Mouse (Mus musculus): Measurements from ENCODE around the gene Coro2b. TPM values are rescaled to one million over a fixed set of nuclear protein-coding genes. Genes with fewer than 3 reads are reported as not detected.

Gene Coro2b
- polyA plus RNA-seq, 1 experiment from 2014 or later, result 29.0 TPM

GRCm38 (mm10) chr9:62469696-62470095 is 67.1 kb downstream of the Coro2b start:
- 66% methylated on average over 10 of the region's 10 CpGs for WGBS
- H3K36me3 ChIP-seq (ENCODE audit: control insufficient read depth, insufficient read depth, low read length), result no peaks in the 10 kb centered on the region
- ATAC-seq (no peak), DNase-seq (ENCODE audit: low spot score) (no peak)
- H3K27ac ChIP-seq (ENCODE audit: low read depth, low read length), result peak overlapping the region; percentile 75
- no peaks in the 10 kb centered on the region for H3K27me3 ChIP-seq (replicated peaks; ENCODE audit: control insufficient read depth, insufficient read depth, low read length)
- H3K4me2 ChIP-seq (ENCODE audit: low read length), result peak overlapping the region; percentile 4; the same call in 1 of the 2 replicates
- H3K4me1 ChIP-seq (ENCODE audit: control insufficient read depth, insufficient read depth, low read length), result peaks cover 17% of the 10 kb centered on the region
- no peaks in the 10 kb centered on the region for H3K9me3 ChIP-seq (replicated peaks; ENCODE audit: control insufficient read depth, low read length)
- H3K4me3 ChIP-seq (ENCODE audit: low read depth, low read length), result no peak overlapping the region
- no peak overlapping the region for H3K9ac ChIP-seq (ENCODE audit: low read length)

- WGBS, result 9% methylated on average over 13 of the region's 13 CpGs
- H3K36me3 ChIP-seq (ENCODE audit: control insufficient read depth, insufficient read depth, low read length), result no peaks in the 10 kb centered on the region
- no peak overlapping the region for H3K4me3 ChIP-seq (ENCODE audit: low read depth, low read length)
- DNase-seq (ENCODE audit: low spot score) (peak; percentile 87), ATAC-seq (peak; percentile 85)
- H3K27ac ChIP-seq (ENCODE audit: low read depth, low read length), result peak overlapping the region; percentile 75
- H3K27me3 ChIP-seq (replicated peaks; ENCODE audit: control insufficient read depth, insufficient read depth, low read length), result no peaks in the 10 kb centered on the region
- peaks cover 17% of the 10 kb centered on the region for H3K4me1 ChIP-seq (ENCODE audit: control insufficient read depth, insufficient read depth, low read length)
- H3K9ac ChIP-seq (ENCODE audit: low read length), result no peak overlapping the region
- no peaks in the 10 kb centered on the region for H3K9me3 ChIP-seq (replicated peaks; ENCODE audit: control insufficient read depth, low read length)
- H3K4me2 ChIP-seq (ENCODE audit: low read length), result peak overlapping the region; percentile 4; the same call in 1 of the 2 replicates
These were observed 67.7 kb downstream of the Coro2b start for GRCm38 (mm10) chr9:62469143-62469542.

GRCm38 (mm10) chr9:62467413-62467784 is 69.4 kb downstream of the Coro2b start:
- Histone ChIP-seq H3K27ac (ENCODE audit: low read depth, low read length) (no peak overlapping the region; the same call in 1 of the 2 replicates), H3K9ac (ENCODE audit: low read length) (no peak overlapping the region), H3K9me3 (replicated peaks; ENCODE audit: control insufficient read depth, low read length) (no peaks in the 10 kb centered on the region), H3K36me3 (ENCODE audit: control insufficient read depth, insufficient read depth, low read length) (no peaks in the 10 kb centered on the region), H3K4me1 (ENCODE audit: control insufficient read depth, insufficient read depth, low read length) (peaks cover 17% of the 10 kb centered on the region), H3K27me3 (replicated peaks; ENCODE audit: control insufficient read depth, insufficient read depth, low read length) (no peaks in the 10 kb centered on the region), H3K4me3 (ENCODE audit: low read depth, low read length) (no peak overlapping the region), H3K4me2 (ENCODE audit: low read length) (no peak overlapping the region)
- DNase-seq (ENCODE audit: low spot score), result no peak
- no peak for ATAC-seq
- WGBS, result 71% methylated on average over 1 of the region's 1 CpGs

GRCm38 (mm10) chr9:62466742-62467412 is 70.0 kb downstream of the Coro2b start:
- WGBS, result 79% methylated on average over 11 of the region's 11 CpGs
- DNase-seq (ENCODE audit: low spot score) (no peak), ATAC-seq (no peak)
- peaks cover 17% of the 10 kb centered on the region for H3K4me1 ChIP-seq (ENCODE audit: control insufficient read depth, insufficient read depth, low read length)
- no peaks in the 10 kb centered on the region for H3K36me3 ChIP-seq (ENCODE audit: control insufficient read depth, insufficient read depth, low read length)
- H3K27ac ChIP-seq (ENCODE audit: low read depth, low read length), result no peak overlapping the region
- H3K9ac ChIP-seq (ENCODE audit: low read length), result no peak overlapping the region
- no peaks in the 10 kb centered on the region for H3K27me3 ChIP-seq (replicated peaks; ENCODE audit: control insufficient read depth, insufficient read depth, low read length)
- H3K9me3 ChIP-seq (replicated peaks; ENCODE audit: control insufficient read depth, low read length), result no peaks in the 10 kb centered on the region
- no peak overlapping the region for H3K4me2 ChIP-seq (ENCODE audit: low read length)
- no peak overlapping the region for H3K4me3 ChIP-seq (ENCODE audit: low read depth, low read length)

DNA sequence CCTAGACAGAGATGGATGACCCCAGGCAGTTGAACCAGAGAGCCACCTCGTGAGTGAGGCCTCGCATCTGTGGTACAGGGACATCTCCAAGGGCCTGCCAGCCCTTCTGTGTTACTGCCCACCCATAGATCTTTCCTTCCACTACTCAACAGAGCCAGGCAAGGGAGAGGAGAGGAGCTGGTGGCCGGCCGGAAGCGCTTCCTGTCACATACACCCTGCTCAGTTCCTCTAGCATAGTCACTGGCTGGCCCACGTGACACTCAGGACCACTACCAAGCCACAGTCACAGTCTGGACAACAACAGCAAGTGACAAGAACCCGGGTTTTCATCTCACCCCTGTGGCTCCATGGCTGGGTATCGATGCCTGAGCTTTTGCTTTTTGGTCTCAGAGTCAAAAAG is 70.8 kb downstream of the Coro2b start:
- no peak overlapping the region for H3K4me3 ChIP-seq (ENCODE audit: low read depth, low read length)
- DNase-seq (ENCODE audit: low spot score) (no peak), ATAC-seq (no peak)
- H3K4me1 ChIP-seq (ENCODE audit: control insufficient read depth, insufficient read depth, low read length), result peaks cover 17% of the 10 kb centered on the region
- H3K9me3 ChIP-seq (replicated peaks; ENCODE audit: control insufficient read depth, low read length), result no peaks in the 10 kb centered on the region
- H3K27me3 ChIP-seq (replicated peaks; ENCODE audit: control insufficient read depth, insufficient read depth, low read length), result no peaks in the 10 kb centered on the region
- H3K36me3 ChIP-seq (ENCODE audit: control insufficient read depth, insufficient read depth, low read length), result no peaks in the 10 kb centered on the region
- H3K4me2 ChIP-seq (ENCODE audit: low read length), result no peak overlapping the region
- 89% methylated on average over 8 of the region's 8 CpGs for WGBS
- H3K9ac ChIP-seq (ENCODE audit: low read length), result no peak overlapping the region
- no peak overlapping the region for H3K27ac ChIP-seq (ENCODE audit: low read depth, low read length)

GRCm38 (mm10) chr9:62464727-62465126 is 72.1 kb downstream of the Coro2b start:
- DNase-seq (ENCODE audit: low spot score), result no peak
- H3K36me3 ChIP-seq (ENCODE audit: control insufficient read depth, insufficient read depth, low read length), result no peaks in the 10 kb centered on the region
- WGBS, result 92% methylated on average over 10 of the region's 10 CpGs

DNA sequence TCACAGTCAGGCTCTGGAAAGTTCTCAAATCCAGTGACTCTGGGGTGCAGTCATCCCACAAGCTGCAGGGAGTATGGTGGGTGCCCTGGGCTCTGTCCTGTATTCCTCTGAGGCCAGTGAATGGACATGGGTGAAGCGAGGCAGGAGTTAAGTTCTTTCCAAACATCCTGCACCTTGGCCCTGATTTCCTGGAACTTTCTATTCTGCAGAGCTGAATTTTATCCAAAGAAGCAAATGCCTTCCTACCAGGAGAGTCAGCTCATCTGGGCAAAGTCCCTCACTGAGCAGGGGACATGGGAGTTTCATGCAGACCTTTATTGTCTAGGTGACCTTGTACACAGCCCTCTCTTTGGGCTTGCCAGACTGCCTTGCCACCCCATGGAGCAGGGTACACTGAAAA is 75.1 kb downstream of the Coro2b start:
- H3K4me2 ChIP-seq (ENCODE audit: low read length), result no peak overlapping the region
- no peaks in the 10 kb centered on the region for H3K27me3 ChIP-seq (replicated peaks; ENCODE audit: control insufficient read depth, insufficient read depth, low read length)
- no peak for ATAC-seq
- DNase-seq (ENCODE audit: low spot score), result no peak
- 65% methylated on average over 1 of the region's 1 CpGs for WGBS
- H3K9me3 ChIP-seq (replicated peaks; ENCODE audit: control insufficient read depth, low read length), result no peaks in the 10 kb centered on the region
- H3K27ac ChIP-seq (ENCODE audit: low read depth, low read length), result no peak overlapping the region
- no peak overlapping the region for H3K4me3 ChIP-seq (ENCODE audit: low read depth, low read length)
- no peaks in the 10 kb centered on the region for H3K36me3 ChIP-seq (ENCODE audit: control insufficient read depth, insufficient read depth, low read length)
- no peak overlapping the region for H3K9ac ChIP-seq (ENCODE audit: low read length)
- no peaks in the 10 kb centered on the region for H3K4me1 ChIP-seq (ENCODE audit: control insufficient read depth, insufficient read depth, low read length)

More at GRCm38 (mm10) chr9:62464727-62465126, 72.1 kb downstream of the Coro2b start:
- Histone ChIP-seq H3K4me1 (ENCODE audit: control insufficient read depth, insufficient read depth, low read length) (peaks cover 16% of the 10 kb centered on the region), H3K4me2 (ENCODE audit: low read length) (no peak overlapping the region), H3K27ac (ENCODE audit: low read depth, low read length) (no peak overlapping the region), H3K4me3 (ENCODE audit: low read depth, low read length) (no peak overlapping the region), H3K9me3 (replicated peaks; ENCODE audit: control insufficient read depth, low read length) (no peaks in the 10 kb centered on the region), H3K27me3 (replicated peaks; ENCODE audit: control insufficient read depth, insufficient read depth, low read length) (no peaks in the 10 kb centered on the region), H3K9ac (ENCODE audit: low read length) (no peak overlapping the region)
- ATAC-seq, result no peak

DNA sequence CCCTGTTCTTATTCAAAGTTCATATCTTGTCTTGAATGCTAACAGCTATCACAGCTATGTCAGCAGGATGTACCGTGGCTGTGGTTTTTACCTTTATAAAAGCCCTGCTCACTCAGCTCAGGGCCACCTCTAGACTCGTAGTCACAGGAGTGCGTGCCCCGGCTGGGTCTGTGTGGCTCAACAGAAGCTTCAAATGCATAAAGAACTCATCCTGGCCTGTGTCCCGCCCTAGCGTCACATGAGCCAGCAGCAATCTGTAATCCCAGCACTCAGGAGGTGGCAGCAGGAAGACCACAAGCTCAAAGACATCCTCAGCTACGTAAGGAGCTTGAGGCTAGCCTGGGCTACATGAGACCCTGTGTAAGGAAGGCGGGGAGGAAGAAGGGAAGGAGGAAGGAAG is 75.7 kb downstream of the Coro2b start:
- H3K4me3 ChIP-seq (ENCODE audit: low read depth, low read length), result no peak overlapping the region
- no peak overlapping the region for H3K4me2 ChIP-seq (ENCODE audit: low read length)
- no peak for DNase-seq (ENCODE audit: low spot score)
- no peak overlapping the region for H3K9ac ChIP-seq (ENCODE audit: low read length)
- no peak for ATAC-seq
- no peaks in the 10 kb centered on the region for H3K27me3 ChIP-seq (replicated peaks; ENCODE audit: control insufficient read depth, insufficient read depth, low read length)
- H3K9me3 ChIP-seq (replicated peaks; ENCODE audit: control insufficient read depth, low read length), result no peaks in the 10 kb centered on the region
- H3K27ac ChIP-seq (ENCODE audit: low read depth, low read length), result no peak overlapping the region
- 80% methylated on average over 8 of the region's 8 CpGs for WGBS
- H3K36me3 ChIP-seq (ENCODE audit: control insufficient read depth, insufficient read depth, low read length), result no peaks in the 10 kb centered on the region
- H3K4me1 ChIP-seq (ENCODE audit: control insufficient read depth, insufficient read depth, low read length), result peaks cover 1% of the 10 kb centered on the region

DNA sequence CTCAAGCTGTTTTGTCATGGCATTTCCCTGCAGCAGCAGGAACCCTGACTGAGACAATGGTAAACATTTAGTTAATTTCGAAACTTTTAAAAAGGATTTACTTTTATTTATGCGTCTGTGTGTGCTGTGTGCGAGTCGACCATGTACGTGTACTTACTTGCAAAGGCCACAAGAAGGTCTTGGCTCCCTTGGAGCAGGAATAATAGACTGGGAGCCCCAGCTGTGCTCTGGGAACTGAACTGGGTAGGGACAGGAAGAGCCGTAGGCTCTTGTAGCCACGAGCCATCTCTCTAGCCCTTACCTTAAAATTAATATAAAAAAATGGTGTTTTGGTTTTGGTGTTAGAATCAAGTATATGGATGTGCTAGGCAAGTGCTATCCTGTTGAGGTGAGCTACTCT is 76.8 kb downstream of the Coro2b start:
- H3K27ac ChIP-seq (ENCODE audit: low read depth, low read length), result no peak overlapping the region
- H3K4me1 ChIP-seq (ENCODE audit: control insufficient read depth, insufficient read depth, low read length), result peaks cover 9% of the 10 kb centered on the region
- DNase-seq (ENCODE audit: low spot score), result no peak
- no peak overlapping the region for H3K4me2 ChIP-seq (ENCODE audit: low read length)
- H3K36me3 ChIP-seq (ENCODE audit: control insufficient read depth, insufficient read depth, low read length), result no peaks in the 10 kb centered on the region
- no peaks in the 10 kb centered on the region for H3K27me3 ChIP-seq (replicated peaks; ENCODE audit: control insufficient read depth, insufficient read depth, low read length)
- H3K9me3 ChIP-seq (replicated peaks; ENCODE audit: control insufficient read depth, low read length), result no peaks in the 10 kb centered on the region
- no peak overlapping the region for H3K9ac ChIP-seq (ENCODE audit: low read length)
- 72% methylated on average over 7 of the region's 7 CpGs for whole genome bisulfite sequencing
- no peak overlapping the region for H3K4me3 ChIP-seq (ENCODE audit: low read depth, low read length)
- no peak for ATAC-seq
